Mouse (Mus musculus): ENCODE results near the gene Fmnl1. TPM values are rescaled to one million over a fixed set of nuclear protein-coding genes. Genes with fewer than 3 reads are reported as not detected.
A peak's percentile ranks its signal among the peaks of the same experiment; 100 is the strongest.

The Fmnl1 gene
- polyA plus RNA-seq, 1 experiment from 2014 or later = 9.2 TPM

GRCm38 (mm10) chr11:103140763-103141100 is 30.2 kb upstream of the Fmnl1 start:
- Histone ChIP-seq H3K27me3 (ENCODE audit: control insufficient read depth, insufficient read depth, low read length) (no peaks in the 10 kb centered on the region), H3K9me3 (ENCODE audit: control insufficient read depth, low read length) (no peaks in the 10 kb centered on the region), H3K4me2 (ENCODE audit: low read depth, low read length) (no peak overlapping the region), H3K9ac (replicated peaks; ENCODE audit: low read depth, low read length) (no peak overlapping the region), H3K4me3 (ENCODE audit: low read depth, low read length) (no peak overlapping the region), H3K36me3 (ENCODE audit: control insufficient read depth, insufficient read depth, low read length) (no peaks in the 10 kb centered on the region), H3K4me1 (ENCODE audit: control insufficient read depth, insufficient read depth, low read length) (peaks cover 16% of the 10 kb centered on the region), H3K27ac (ENCODE audit: low read depth, low read length) (no peak overlapping the region)
- 60% methylated on average over 6 of the region's 6 CpGs for WGBS
- ATAC-seq (ENCODE audit: low read depth) = no peak

- 38% methylated on average over 11 of the region's 11 CpGs for WGBS
- Histone ChIP-seq H3K27me3 (ENCODE audit: control insufficient read depth, insufficient read depth, low read length) (no peaks in the 10 kb centered on the region), H3K9ac (replicated peaks; ENCODE audit: low read depth, low read length) (0 out of 2 replicates have a peak overlapping the region, but pooled peaks have one; percentile 25), H3K27ac (ENCODE audit: low read depth, low read length) (peak overlapping the region; percentile 74), H3K36me3 (ENCODE audit: control insufficient read depth, insufficient read depth, low read length) (no peaks in the 10 kb centered on the region), H3K4me1 (ENCODE audit: control insufficient read depth, insufficient read depth, low read length) (peaks cover 16% of the 10 kb centered on the region), H3K9me3 (ENCODE audit: control insufficient read depth, low read length) (no peaks in the 10 kb centered on the region), H3K4me2 (ENCODE audit: low read depth, low read length) (no peak overlapping the region), H3K4me3 (ENCODE audit: low read depth, low read length) (no peak overlapping the region)
- ATAC-seq (ENCODE audit: low read depth) = no peak
These were observed 29.6 kb upstream of the Fmnl1 start for GRCm38 (mm10) chr11:103141101-103141943.

GRCm38 (mm10) chr11:103141944-103142255 is 29.0 kb upstream of the Fmnl1 start:
- Histone ChIP-seq H3K27me3 (ENCODE audit: control insufficient read depth, insufficient read depth, low read length) (no peaks in the 10 kb centered on the region), H3K4me3 (ENCODE audit: low read depth, low read length) (no peak overlapping the region), H3K9me3 (ENCODE audit: control insufficient read depth, low read length) (no peaks in the 10 kb centered on the region), H3K4me1 (ENCODE audit: control insufficient read depth, insufficient read depth, low read length) (peaks cover 16% of the 10 kb centered on the region), H3K27ac (ENCODE audit: low read depth, low read length) (peak overlapping the region; percentile 74), H3K4me2 (ENCODE audit: low read depth, low read length) (peak overlapping the region; percentile 44; the same call in 1 of the 2 replicates), H3K9ac (replicated peaks; ENCODE audit: low read depth, low read length) (0 out of 2 replicates have a peak overlapping the region, but pooled peaks have one; percentile 25), H3K36me3 (ENCODE audit: control insufficient read depth, insufficient read depth, low read length) (no peaks in the 10 kb centered on the region)
- ATAC-seq (ENCODE audit: low read depth) = no peak
- WGBS = 43% methylated on average over 1 of the region's 1 CpGs

GRCm38 (mm10) chr11:103142441-103143182 is 28.3 kb upstream of the Fmnl1 start:
- no peaks in the 10 kb centered on the region for H3K36me3 ChIP-seq (ENCODE audit: control insufficient read depth, insufficient read depth, low read length)
- H3K4me1 ChIP-seq (ENCODE audit: control insufficient read depth, insufficient read depth, low read length) = peaks cover 16% of the 10 kb centered on the region
- H3K9ac ChIP-seq (replicated peaks; ENCODE audit: low read depth, low read length) = peak overlapping the region; percentile 35
- WGBS = 24% methylated on average over 8 of the region's 8 CpGs
- H3K9me3 ChIP-seq (ENCODE audit: control insufficient read depth, low read length) = no peaks in the 10 kb centered on the region
- peak overlapping the region; percentile 74 for H3K27ac ChIP-seq (ENCODE audit: low read depth, low read length)
- peak; percentile 92 for ATAC-seq (ENCODE audit: low read depth)
- no peaks in the 10 kb centered on the region for H3K27me3 ChIP-seq (ENCODE audit: control insufficient read depth, insufficient read depth, low read length)
- H3K4me3 ChIP-seq (ENCODE audit: low read depth, low read length) = peak overlapping the region; percentile 14; the same call in 1 of the 2 replicates
- peak overlapping the region; percentile 44 for H3K4me2 ChIP-seq (ENCODE audit: low read depth, low read length)

GRCm38 (mm10) chr11:103144309-103145285 is 26.3 kb upstream of the Fmnl1 start:
- Histone ChIP-seq H3K9me3 (ENCODE audit: control insufficient read depth, low read length) (no peaks in the 10 kb centered on the region), H3K4me1 (ENCODE audit: control insufficient read depth, insufficient read depth, low read length) (peaks cover 16% of the 10 kb centered on the region), H3K27ac (ENCODE audit: low read depth, low read length) (0 out of 2 replicates have a peak overlapping the region, but pooled peaks have one; percentile 10), H3K27me3 (ENCODE audit: control insufficient read depth, insufficient read depth, low read length) (no peaks in the 10 kb centered on the region), H3K4me2 (ENCODE audit: low read depth, low read length) (no peak overlapping the region), H3K9ac (replicated peaks; ENCODE audit: low read depth, low read length) (no peak overlapping the region), H3K4me3 (ENCODE audit: low read depth, low read length) (no peak overlapping the region), H3K36me3 (ENCODE audit: control insufficient read depth, insufficient read depth, low read length) (no peaks in the 10 kb centered on the region)
- 45% methylated on average over 12 of the region's 12 CpGs for WGBS
- ATAC-seq (ENCODE audit: low read depth) = no peak

GRCm38 (mm10) chr11:103146386-103146785 is 24.5 kb upstream of the Fmnl1 start:
- H3K27me3 ChIP-seq (ENCODE audit: control insufficient read depth, insufficient read depth, low read length) = no peaks in the 10 kb centered on the region
- no peak for ATAC-seq (ENCODE audit: low read depth)
- no peaks in the 10 kb centered on the region for H3K36me3 ChIP-seq (ENCODE audit: control insufficient read depth, insufficient read depth, low read length)
- no peak overlapping the region for H3K4me2 ChIP-seq (ENCODE audit: low read depth, low read length)
- 92% methylated on average over 4 of the region's 4 CpGs for WGBS
- no peak overlapping the region for H3K4me3 ChIP-seq (ENCODE audit: low read depth, low read length)
- H3K4me1 ChIP-seq (ENCODE audit: control insufficient read depth, insufficient read depth, low read length) = peaks cover 16% of the 10 kb centered on the region
- no peak overlapping the region for H3K9ac ChIP-seq (replicated peaks; ENCODE audit: low read depth, low read length)
- no peak overlapping the region for H3K27ac ChIP-seq (ENCODE audit: low read depth, low read length)
- H3K9me3 ChIP-seq (ENCODE audit: control insufficient read depth, low read length) = no peaks in the 10 kb centered on the region

GRCm38 (mm10) chr11:103147766-103148165 is 23.1 kb upstream of the Fmnl1 start:
- no peaks in the 10 kb centered on the region for H3K9me3 ChIP-seq (ENCODE audit: control insufficient read depth, low read length)
- no peaks in the 10 kb centered on the region for H3K27me3 ChIP-seq (ENCODE audit: control insufficient read depth, insufficient read depth, low read length)
- H3K4me1 ChIP-seq (ENCODE audit: control insufficient read depth, insufficient read depth, low read length) = peaks cover 4% of the 10 kb centered on the region
- no peak overlapping the region for H3K4me3 ChIP-seq (ENCODE audit: low read depth, low read length)
- no peak overlapping the region for H3K9ac ChIP-seq (replicated peaks; ENCODE audit: low read depth, low read length)
- WGBS = 70% methylated on average over 4 of the region's 4 CpGs
- H3K27ac ChIP-seq (ENCODE audit: low read depth, low read length) = no peak overlapping the region
- no peak for ATAC-seq (ENCODE audit: low read depth)
- H3K4me2 ChIP-seq (ENCODE audit: low read depth, low read length) = no peak overlapping the region
- no peaks in the 10 kb centered on the region for H3K36me3 ChIP-seq (ENCODE audit: control insufficient read depth, insufficient read depth, low read length)

- WGBS = 91% methylated on average over 4 of the region's 4 CpGs
These were observed 21.1 kb upstream of the Fmnl1 start for GRCm38 (mm10) chr11:103149771-103150170.

More at GRCm38 (mm10) chr11:103149771-103150170, 21.1 kb upstream of the Fmnl1 start:
- Histone ChIP-seq H3K27me3 (ENCODE audit: control insufficient read depth, insufficient read depth, low read length) (no peaks in the 10 kb centered on the region), H3K4me3 (ENCODE audit: low read depth, low read length) (no peak overlapping the region), H3K27ac (ENCODE audit: low read depth, low read length) (no peak overlapping the region), H3K4me1 (ENCODE audit: control insufficient read depth, insufficient read depth, low read length) (no peaks in the 10 kb centered on the region), H3K4me2 (ENCODE audit: low read depth, low read length) (no peak overlapping the region), H3K9ac (replicated peaks; ENCODE audit: low read depth, low read length) (no peak overlapping the region), H3K36me3 (ENCODE audit: control insufficient read depth, insufficient read depth, low read length) (no peaks in the 10 kb centered on the region), H3K9me3 (ENCODE audit: control insufficient read depth, low read length) (no peaks in the 10 kb centered on the region)
- ATAC-seq (ENCODE audit: low read depth) = no peak

All from neural tube, embryonic 14.5 days (tissue).